Mouse (Mus musculus): ENCODE measurements around the gene Kmt2d.
A peak's percentile ranks its signal among the peaks of the same experiment; 100 is the strongest.

- peak; percentile 86 for TF ChIP-seq CTCF (IDR thresholded peaks at IDR 0.05; ENCODE audit: low read depth)
- TF ChIP-seq EP300 (optimal IDR thresholded peaks at IDR 0.05), result no peak
These were observed 67.0 kb downstream of the Kmt2d start for GRCm38 (mm10) chr15:98804054-98804453.
